Mouse (Mus musculus): Measurements from ENCODE around the gene Psors1c2. TPM values are rescaled to one million over a fixed set of nuclear protein-coding genes. Genes with fewer than 3 reads are reported as not detected.

Psors1c2 gene
- total RNA-seq, 2 experiments from 2014 or later: 0.42 to 0.63 TPM

DNA sequence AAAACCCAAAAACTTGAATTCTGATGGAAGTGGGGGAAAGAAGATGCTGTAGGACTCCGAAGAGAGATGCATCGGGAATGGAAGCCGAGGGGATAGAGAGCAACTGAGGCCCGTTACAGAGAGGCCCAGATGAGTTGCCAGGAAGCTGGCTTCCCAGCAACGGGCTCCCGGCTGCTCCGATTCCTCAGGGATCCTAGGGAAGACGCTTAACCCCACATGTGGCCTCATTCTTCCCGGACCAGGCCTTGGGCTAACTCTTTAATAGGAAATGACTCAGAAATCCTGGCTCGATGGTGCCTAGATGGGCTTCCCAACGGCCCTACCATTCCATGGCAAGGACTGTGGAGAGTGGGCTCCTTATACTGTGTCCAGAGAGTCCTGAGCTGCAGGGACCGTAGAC, 15.5 kb upstream of the Psors1c2 start:
- DNase-seq: no peak

DNA sequence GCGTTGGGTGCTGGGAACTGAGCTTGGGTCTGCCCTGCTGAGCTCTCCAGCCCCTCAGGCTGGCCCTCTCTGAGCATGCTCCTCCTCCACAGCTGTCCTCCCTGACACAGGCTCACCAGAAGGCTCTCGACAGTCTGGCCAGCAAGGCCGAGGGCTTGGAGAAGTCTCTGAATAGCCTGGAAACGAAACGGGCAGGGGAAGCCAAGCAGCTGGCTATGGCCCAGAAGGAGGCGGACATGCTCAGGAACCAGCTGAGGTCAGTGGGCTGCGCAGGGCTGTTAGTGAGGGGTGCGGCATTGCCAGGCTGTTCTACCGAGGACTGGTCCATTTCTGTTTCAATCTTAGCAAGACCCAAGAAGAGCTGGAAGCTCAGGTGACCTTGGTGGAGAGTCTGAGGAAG, 8.6 kb upstream of the Psors1c2 start:
- no peak for DNase-seq

DNA sequence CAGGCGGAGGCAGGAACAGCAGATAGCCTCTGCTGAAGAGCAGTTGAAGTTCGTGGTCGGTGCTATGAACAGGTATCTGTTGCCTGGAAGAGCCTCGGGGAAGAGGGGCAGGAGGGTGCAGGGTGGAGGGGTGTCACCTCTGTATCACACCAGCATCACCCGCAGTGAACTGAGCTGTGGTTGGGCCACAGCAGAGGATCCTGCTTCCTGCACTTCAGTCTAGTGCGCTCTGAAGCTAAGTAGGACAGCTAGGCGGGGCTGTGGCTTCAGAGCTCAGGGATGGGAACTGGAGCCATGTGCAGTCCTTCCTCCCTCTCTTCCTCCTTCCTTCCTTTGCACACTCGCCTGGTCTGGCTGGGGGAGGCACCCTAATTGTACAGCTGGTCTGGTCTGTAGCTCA, 6.4 kb upstream of the Psors1c2 start:
- DNase-seq: no peak

DNA sequence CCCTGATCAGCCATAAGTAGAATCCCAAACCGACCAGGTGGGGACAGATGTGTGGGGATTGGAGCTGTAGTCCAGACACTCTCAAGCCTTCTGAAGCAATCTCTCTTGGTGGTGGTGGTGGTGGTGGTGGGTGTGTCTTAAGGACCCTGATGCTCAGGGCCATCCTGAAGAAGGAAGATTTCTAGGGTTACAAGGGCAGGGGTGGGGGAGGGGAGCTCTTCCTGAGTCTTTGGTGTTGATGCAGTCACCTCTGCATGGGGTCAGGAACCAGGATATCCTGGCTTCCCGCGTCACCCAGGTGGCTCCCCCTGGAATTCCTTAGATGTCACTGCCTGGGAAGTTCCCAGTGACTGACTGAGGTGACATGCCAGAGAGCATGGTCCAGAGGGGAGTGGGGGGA, 641 bp upstream of the Psors1c2 start:
- no peak for DNase-seq

DNA sequence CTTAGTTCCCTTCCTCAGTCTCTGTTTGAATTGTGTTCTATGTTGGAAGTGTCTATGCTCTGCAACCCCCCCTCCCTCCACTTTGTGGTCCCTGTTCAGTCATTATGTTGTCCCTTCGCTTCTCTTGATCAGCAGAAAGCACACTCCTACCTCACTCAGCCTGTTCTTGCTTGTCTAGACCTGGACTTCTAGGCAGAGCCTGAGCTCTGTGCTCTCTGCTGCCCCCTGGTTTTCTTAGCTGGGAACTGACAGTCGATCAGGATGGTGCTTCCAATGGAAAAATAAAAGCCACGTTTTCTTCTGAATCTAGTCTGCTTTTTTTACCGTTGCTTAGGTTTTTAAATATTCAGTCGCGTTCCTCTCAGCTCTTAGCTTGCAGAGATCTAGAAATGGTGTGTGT, 1.3 kb downstream of the Psors1c2 start:
- peak; percentile 70 to 76 for DNase-seq

DNA sequence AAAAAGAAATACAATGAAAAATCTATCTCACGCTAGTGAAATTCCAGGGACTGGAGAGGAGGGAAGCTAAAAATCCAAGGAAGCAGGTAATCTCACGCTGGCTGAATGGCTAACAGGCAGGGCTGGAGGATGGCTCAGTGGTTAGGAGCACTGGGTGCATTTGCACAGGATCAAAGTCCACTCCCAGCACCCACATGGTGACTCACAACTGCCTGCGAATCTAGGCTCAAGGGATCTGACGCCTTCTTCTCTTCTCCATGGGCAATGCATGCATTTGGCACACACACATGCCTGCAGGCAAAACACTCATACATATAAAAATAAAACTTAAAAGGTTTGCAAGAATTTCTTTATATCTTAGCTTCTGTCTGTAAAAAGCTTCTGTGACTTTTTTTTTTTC, 4.4 kb downstream of the Psors1c2 start:
- no peak for DNase-seq

DNA sequence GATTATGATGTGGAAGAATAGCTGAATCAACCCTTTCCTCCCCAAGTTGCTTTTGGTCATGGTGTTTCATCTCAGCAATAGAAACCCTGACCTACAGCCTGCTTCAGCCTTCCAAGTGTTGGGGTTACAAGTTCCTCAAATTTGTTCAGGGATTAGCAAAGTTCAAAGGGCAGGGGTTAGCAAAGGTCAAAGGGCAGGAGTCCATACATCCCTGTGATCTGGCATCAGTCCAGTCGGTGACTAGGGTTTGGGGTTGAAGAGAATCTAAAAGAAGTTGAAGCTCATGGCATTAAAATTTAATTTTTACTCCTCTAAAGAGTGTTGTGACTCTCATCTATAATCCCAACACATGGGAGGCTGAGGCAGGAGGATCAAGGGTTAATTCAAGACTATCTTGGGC, 5.5 kb downstream of the Psors1c2 start:
- no peak for DNase-seq

DNA sequence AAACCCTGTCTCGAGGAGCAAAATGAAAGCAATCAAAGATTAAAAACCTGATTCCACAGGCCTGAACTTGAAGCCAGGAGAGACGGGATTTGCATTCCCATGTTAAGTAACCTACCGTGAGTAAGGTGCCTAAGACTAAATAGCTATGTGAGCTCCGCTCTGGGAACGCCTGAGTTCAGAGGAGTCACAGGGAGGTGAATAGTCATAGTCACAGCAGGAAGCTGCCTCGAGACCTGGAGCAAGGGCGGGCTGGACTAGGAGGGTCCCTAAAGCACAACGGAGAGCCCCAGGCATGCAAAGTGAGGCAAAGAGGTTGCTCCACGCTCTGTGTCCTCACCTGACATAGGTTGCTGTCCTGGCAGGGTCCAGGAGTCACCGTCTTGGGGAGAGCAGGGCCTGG, 6.5 kb downstream of the Psors1c2 start:
- DNase-seq: no peak

DNA sequence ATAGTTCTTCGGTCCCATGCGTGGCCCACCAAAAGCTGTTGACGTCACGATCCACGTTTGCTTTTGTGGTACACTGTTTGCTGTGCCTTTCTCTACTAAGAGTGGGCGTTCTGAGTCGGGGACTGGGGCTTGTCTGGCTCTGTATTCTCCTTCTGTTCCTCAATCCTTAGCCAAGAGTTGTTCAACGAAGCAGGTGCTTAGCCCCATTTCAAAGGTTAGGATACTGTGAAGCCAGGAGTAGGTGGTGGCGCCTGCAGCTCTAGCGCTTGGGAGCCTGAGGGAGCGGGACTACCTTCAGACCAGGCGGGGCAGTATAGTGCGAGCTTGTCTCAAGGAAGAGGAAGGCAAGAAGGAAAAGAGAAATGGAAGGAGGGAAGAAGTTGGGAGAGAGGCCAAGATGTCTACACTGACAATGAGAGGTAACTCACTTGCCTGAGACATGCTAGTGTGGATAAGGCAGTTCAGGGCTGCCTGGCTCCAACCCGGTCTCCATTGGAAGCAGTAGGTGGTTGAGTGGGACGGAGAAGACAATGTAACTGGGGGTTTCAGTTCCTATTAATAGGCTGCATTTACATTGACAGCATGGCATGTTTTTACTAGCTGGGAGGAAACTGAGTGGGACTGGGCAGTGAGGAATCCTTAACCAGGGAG, 9.9 kb downstream of the Psors1c2 start:
- DNase-seq: peak in 1 of 2 experiments; percentile 15

DNA sequence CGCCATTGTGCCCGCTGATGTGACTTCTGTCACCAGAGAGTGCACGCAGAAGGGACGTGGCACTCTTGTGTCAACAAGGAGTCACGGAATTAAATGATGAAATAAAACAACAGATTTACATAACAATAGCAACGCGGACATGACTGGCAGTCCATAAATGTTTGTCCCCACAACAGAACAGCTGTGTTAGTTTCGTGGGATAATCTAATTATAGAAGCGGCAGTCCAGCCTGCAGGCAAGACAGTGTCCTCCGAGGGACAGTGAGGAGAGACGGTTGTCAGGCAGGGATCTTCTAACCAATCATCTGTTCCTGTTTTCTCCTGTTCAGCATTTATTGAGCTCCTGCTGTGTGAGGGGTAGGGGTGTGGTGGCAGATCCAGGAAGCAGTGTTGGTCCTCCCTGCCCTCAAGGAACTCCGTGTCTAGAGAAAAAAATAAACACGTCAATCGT, 10.4 kb downstream of the Psors1c2 start:
- DNase-seq: no peak

DNA sequence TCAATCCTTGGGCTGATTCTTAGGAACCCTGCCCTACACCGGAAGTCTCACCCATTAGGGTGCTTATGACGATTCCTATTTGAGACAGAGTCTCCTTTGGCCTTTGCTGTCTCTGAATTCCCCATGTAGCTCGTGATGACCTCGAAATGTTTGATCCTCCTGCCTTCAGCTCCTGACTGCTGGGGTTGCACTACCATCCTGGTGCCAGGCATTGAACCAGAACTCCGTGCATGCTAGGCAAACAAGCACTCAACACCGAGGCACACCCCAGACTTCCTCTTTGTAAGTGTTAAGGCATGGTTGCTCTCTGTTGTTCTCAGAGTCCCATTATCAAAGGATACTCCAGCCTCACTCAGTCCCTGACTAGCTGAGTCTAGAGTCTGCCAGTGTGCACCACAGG, 11.0 kb downstream of the Psors1c2 start:
- DNase-seq: no peak

DNA sequence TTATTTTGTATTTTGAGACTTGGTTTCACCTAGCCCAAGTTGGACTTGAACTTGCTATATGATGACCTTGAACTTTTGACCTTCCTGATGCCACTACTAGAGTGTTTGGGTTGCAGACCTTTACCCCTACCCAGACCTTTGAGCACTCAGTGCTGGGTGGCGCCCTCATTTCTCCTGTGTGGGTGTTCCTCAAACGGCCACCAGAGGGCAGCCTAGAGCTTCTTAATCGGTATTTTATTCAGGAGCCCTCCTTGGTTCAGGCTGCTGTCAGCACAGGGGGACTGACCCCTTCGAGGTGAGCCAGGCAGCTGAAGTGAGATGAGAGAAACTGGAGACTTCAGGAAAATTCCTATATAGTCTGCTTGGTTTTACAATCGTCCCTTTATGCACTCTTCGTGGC, 11.7 kb downstream of the Psors1c2 start:
- peak; percentile 25 to 40 for DNase-seq

DNA sequence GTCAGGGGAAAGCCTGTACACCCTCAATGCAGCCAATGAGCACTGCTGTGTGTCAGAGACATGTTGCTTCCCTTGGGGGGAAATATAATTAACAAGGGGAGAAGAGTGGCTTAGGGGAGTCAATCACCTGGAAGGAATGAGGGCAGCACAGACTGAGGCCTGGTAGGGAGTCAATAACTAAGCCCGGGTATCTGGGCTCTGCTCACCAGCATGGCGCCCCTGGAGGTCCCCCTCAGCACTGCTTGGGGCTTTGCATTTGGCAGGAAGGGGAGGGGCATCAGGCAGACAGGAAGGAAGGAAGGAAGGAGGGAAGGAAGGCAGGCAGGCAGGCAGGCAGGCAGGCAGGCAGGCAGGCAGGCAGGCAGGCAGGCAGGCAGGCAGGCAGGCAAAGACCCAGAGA, 14.5 kb downstream of the Psors1c2 start:
- DNase-seq: no peak

DNA sequence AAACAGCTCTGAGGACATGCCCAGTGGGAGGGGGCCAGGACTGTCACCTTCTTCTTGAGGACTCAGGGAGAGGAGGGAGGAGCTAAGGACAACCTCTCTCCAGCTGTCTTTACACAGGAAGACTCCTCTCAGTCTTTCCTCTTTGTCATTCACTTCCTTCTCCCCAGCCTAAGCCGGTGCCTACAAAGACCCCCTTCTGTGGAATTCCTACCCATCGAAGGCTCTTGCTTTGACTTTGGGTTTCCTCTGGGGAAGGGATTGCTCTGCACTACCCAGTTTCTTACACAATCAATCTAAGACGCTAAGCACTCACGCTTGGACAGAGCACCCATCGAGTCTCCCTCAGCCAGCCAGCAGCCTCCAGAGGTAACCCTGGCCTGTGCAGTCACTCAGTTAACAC, 15.6 kb downstream of the Psors1c2 start:
- DNase-seq: no peak

DNA sequence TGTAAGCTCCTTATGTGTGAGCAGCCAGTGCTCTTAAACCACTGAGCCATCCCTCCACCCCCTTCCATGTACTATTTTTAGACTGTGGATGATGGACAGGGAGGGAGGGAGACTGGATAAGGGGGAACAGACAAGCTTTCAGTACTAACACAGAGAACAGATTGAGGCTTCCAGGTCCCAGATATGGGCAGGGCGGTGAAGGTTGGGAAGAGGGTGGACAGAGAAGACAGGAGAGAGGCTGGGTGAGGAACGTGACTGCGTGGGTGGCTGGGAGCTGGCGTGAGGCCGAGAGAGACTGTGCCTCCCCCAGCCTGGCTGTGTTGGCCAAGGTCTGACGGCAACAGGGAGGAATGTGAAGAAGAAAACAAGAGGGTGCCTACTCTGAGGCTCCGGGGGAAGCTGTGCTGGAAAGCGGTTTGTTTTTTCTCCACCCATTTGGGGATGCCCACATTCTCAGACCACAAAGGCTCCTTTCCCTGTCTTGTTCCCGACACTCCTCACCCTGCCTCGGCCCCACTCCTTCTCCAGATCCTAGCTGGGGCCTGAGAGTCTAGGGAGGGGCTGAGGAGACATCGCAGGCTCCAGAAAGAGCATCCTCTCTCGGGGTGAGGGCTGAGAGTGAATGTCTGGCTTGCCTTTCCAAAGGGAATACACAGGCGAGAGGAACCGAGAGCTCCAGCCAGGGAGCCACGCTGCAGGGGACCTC, 16.6 kb downstream of the Psors1c2 start:
- peak; percentile 67 to 71 for DNase-seq

DNA sequence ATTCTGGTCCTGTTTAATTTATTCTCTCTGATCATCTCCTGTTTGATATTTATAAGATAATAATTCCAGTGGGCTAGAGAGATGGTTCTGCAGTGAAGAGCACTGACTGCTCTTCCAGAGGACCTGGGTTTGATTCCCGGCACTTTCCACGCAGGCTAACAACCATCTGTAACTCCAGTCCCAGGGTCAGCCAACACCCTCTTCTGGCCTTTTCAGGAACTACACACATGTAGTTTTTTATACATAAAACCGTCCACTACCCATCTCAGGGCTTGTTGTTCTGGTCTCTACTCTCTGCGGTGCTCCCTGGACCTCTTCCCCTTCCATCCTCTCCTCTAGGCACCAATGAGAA, 17.1 kb downstream of the Psors1c2 start:
- no peak for DNase-seq

DNA sequence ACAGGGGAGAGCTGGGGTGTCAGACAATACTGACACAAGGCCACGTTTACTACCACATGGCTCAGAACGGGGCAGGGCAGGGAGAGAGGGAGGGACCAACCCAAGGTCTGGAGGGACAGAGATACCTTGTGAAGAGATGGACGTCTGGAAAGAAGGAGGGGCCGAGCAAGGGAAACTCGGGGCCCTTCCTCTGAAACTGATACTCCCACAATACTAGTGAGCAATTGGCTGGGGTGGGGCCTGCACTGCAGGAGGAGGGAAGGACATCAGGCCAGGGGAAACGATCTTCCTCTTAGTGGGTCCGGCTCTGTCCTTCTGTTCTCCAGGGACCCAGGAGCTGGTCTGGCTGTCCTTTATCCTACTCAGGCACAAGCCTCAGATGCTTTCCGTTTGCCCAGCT, 17.9 kb downstream of the Psors1c2 start:
- DNase-seq: no peak

DNA sequence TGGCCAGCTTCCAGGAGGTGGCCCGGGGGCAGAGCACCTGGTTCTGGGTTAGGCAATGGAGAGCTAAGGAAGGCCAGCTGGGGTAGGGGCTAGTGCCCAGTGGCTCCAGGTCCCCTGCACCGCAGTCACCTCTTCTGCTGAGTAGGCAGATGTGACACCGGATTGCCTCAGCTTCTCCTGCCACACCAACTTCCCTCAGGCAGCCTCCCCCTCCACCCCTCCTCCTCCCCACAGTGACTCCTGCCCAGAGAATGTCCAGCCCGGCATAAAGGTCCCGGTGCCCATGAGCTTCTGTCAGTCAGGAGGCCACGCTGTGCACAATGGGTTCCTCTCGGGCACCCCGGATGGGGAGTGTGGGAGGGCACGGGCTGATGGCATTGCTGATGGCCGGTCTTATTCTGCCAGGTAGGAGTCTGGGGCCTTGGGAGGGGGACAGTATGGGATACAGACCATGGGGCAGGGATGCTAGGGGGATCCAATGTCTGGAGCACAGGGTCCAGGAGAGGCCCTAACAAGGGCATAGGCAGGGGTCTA, 18.9 kb downstream of the Psors1c2 start, which contains the start of gene Cdsn:
Gene Cdsn (plus strand): TSS at position 248 of the 534 bp plus-strand sequence.
- DNase-seq: no peak

DNA sequence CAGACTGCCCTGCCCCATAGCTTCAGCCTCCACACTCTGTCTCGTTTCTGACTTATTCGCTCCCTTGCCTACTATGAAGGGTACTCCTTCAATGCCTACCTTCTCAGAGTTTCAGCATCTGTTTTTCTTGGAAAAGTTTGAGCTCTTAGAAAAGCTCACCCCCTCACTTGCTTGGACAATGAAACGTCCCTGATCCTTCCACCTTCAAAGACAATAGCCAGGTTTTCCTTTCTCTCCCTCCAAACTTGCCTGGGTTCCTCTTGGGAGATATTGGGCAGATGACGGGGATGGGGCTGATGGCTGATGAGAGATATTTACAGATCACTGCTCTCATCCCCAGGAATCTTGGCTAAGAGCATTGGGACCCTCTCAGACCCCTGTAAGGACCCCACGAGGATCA, 21.3 kb downstream of the Psors1c2 start:
- DNase-seq: no peak

DNA sequence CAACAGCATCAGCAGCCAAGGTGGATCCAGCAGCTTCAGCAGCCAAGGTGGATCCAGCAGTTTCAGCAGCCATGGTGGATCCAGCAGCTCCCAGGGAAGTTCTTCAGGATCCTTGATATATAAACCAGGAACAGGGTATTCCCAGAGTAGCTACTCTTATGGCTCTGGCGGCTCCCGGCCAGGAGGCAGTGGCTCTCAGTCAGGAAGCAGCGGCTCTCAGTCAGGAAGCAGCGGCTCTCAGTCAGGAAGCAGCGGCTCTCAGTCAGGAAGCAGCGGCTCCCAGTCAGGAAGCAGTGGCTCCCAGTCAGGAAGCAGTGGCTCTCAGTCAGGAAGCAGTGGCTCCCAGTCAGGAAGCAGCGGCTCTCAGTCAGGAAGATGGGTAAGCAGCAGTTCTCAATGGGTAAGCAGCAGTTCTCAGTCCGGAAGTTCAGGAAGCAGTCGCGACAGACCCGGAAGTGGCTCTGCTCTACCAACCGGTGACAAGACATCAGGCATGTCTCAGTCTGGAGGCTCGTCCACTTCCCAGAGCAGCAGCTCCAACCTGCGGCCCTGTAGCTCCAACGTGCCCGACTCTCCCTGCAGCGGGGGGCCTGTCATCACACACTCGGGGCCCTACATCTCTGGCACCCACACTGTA, 21.9 kb downstream of the Psors1c2 start:
- DNase-seq: no peak

DNA sequence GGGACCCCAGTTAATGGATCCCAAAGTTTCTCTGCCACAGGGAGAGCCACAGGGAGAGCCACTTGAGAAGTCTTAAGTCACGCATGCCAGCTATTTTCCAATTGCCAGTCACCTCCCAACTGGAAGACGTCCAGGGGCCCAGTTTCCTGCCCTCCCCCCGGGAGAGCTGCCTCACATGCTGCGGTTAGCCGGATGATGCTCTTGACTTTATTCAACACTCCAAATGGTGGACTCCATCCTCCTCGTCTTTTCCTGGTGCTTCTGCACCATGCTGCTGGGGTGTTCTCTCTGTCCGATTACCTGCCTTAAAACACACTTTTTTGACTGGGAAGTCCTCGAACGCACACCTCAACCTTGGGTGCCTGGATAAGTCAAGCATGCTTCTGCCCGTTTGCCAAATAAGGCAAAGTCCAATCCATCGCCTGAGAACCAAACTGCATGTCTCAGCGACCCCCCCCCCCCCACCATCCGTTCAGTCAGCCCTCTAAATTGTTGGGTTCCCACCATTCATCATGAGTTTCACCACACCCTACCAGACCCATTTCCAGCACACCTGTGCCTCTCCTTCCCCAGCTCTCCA, 23.3 kb downstream of the Psors1c2 start:
- DNase-seq: no peak

DNA sequence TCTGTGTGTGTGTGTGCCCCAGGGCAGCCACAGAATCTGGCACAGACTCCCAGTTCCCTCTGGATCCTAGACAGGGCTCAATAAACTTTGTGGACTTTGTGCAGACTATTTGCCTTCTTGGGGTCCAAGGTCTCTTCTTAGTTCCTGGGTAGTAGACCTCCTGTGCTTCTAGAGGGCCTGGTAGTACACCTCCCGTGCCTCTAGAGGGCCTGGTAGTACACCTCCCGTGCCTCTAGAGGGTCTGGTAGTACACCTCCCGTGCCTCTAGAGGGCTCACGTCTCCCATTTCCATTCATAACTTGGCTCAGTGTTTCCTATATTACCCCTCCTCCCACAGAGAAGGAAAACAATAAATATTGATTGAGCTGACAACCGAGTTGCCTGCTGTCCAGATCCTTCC, 23.8 kb downstream of the Psors1c2 start:
- peak in 1 of 2 experiments; percentile 25 for DNase-seq

DNA sequence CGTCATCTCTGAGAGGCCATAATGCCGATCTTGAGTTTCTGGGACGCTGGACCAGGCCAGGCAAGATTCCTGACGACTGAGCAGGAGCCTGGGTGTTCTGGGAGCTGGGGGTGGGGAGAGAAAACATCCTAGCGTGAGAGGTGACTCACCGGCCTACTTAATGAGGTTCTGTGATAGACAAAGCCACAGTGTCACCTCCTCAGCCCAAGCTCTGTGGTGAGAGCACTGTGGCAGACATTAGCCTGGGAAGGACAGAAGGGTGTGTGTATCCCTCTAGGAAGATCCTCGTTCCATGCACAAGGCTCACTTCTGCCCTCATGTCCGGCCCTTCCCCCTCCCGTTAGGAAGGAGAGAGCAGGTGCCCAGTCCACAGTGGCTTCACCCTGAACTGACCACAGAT, 24.4 kb downstream of the Psors1c2 start:
- DNase-seq: no peak
